Mouse (Mus musculus) cerebellum, adult 11-12 months (tissue): ENCODE measurements around the gene Bcas3.

Experiments
- DNase-seq: peaks from one replicate; pipeline ENCODE4 v3.0.0; 2022

Gene Bcas3

DNA sequence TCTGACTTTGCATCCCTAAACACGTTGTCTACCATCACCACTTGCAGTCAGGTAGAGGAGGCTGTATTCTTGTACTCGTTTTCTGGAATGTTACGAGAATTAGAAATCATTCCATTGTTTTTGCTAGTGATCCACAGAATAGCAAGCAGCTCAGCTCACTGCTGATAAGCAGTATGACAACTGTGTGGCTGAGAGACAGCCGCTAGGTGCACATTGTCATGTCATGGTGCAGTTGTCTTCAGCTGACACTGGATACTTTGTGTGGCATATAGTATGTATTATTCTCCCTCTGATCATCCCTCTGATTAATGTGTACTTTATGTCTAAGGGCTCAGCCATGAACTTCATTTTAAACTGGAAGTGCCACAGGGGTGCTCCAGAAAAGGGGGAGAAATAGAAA is 190.3 kb downstream of the Bcas3 start:
- DNase-seq, result no peak

DNA sequence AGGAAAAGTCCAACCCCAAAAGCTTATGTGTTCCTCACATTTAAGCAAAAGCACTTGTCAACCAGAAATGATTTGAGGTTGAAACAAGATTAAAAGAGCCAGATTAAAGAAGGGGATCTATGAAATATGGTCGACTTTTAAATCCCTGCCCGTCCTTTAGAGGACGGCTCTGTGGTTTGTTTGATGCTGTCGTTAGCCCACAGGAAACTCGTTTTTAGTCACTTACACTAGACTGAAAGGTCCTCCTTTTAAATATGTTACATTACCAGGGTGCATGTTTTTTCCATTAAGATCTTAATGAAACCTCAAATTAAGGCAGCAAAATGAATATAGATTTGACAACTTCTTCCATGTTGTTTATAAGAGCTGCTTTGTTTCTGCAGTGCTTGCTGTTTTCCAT is 192.6 kb downstream of the Bcas3 start:
- no peak for DNase-seq

DNA sequence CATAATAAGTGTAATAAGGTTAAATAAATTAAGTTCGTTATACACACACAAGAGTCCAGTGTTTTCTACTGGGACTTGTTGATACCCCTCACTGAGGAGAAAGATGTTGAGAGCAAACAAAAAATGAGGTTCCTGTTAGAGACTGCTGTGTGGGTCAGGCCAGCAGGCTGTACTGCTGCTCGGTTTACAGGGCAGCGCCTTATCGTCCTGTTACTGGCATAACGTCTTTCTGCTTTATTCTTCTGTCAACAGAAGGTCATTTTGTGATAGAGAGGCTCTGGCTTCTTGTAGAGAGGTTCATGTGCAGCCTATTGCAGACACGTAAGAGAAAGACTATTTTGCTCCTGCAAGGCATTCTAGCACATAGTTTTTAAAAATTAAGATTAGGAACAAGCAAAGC is 195.0 kb downstream of the Bcas3 start:
- no peak for DNase-seq

DNA sequence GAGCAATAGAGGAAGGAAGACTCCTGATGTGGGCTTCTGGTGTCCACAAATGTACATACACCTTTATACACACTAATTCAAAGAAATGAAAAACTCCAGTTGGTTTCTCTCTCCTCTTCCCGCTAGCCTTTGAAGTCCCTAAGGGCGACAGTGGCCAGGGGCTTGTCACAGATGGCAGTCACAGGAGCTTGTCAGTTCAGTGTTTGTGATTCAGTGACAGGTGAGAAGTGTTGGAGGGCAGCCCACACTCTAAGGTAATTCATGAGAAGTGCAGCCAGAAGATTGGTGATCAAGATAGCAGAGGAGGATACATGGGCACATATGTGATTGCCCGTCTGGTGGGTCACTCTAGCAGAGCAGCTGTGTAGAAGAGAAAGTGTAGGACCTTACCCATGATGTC is 196.7 kb downstream of the Bcas3 start:
- no peak for DNase-seq

DNA sequence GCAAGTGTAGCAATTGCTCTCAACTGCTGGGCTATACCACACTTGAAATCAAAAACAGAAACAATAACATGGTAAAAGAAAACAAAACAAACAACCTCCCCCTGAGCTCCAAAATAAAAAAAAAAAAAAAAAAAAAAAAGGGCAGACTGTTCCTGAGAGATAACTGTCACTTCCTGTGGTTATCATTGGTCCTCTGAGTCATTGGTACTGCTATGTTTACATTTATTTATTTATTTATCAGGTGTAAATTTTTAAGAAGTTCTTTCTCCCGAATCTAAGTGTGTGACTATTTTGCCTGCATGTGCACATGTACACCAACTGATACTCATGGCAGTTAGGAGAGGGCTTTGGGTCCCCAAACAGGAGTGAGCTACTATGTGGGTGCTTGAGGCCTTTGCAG is 202.1 kb downstream of the Bcas3 start:
- no peak for DNase-seq

DNA sequence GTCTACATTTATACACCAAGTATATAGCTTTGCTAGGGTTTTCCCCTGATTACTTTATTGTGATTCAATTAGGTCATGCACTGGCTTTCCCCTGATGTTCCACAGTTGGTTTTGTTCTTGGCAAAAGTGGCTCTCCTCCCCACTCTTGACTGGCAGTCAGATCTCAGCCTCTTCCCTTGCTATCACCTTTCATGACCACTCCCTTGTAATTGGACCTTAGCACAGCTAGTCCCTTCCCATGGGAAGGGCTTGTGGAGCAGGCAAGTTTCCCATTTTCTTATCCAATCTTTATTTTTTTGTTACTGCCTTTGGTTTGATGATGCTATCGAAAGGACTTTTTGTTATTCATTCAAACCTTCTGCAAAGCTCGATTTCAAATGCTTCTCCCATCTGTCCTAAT is 202.8 kb downstream of the Bcas3 start:
- no peak for DNase-seq

DNA sequence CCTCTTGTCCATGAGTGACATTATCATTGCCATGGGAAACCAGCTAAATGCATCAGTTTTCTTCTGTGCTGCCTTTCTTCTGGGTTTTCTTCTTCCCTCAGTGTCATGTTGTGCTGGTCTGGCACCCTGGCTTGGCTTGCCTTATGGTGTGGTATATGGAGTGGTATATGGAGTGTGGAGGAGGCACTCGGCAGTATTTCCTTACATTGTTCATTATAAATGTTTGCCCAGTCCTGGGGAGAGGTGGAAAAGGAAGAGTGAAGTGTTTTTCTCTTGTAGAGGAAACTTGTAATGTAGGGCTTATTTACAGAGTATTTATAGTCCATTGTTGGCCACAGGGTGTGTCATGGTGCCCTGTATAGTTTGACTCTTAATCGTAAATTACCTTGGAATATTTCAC is 212.1 kb downstream of the Bcas3 start:
- DNase-seq, result no peak

DNA sequence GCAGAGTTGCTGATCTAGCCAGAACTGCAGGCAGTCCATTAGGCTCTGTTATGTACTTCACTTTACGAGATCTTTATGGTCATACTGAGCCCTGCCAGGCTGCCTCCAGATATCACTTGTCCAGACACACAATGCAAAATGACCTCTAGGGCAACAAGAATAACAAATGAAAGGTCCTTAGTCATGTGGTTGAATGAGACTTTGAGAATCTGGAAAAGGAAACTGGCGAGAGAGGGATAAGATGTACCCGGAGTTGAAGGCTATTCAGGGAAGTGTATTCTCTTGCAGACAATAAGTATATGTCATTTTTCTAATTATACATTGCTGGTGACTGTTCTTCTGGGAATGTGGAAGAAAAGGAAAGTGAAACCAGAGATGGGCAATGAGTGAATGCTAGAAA is 218.1 kb downstream of the Bcas3 start:
- no peak for DNase-seq

DNA sequence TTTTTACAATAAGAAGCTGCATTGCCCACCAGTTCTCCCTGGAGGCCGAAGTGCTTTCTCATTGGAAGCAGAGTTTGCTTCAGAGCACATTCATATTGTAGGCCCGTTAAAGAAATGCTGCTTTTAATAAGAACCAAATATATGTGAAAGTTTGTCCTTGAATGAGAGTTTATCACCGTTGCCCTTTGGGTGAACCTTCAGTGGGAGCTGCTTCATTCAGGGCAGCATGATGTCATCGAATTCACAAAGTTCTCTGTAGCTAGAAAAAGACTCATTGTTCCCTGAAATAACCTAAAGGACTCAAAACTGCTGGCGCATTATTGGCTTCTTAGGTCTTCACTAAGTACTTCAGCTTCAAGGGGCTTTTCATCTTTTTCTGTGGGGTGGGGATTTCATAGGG is 219.0 kb downstream of the Bcas3 start:
- DNase-seq, result no peak

DNA sequence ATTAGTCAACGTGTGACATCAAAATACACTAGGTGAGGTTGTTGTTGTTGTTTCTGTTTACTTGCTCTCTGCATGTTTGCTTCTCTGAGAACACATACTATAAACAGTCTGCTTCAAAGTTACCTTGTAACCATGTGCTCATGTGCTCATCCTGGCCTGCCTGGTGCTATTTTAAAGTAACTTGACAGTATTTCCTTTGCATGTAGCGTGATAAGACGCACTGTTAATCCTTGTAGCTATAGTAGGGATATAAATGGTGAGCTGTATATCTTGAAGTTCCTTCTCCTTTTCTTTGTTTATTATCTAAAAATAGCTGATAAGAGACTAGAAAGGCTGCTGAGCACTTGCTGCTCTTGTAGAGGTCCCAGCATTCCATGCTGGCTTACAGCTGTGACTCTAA is 219.6 kb downstream of the Bcas3 start:
- no peak for DNase-seq

DNA sequence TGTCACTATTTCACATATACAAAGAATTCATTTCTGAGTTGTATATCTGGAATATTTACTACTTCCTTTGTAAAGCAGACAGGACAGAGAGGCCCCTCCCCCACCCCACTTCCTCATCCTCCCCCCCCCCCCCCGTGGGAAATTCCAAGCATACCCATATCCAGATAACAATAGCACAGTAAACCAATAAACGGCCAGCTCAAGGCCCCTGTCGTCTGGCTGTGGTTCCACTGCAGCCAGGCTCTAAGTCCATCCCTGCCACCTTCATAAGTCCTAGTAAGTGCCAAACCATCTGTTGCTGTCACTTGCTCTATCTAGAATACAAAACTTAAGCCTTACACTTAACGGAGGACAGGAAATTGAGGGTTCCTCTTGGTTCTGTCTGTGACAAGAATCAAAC is 221.5 kb downstream of the Bcas3 start:
- no peak for DNase-seq

DNA sequence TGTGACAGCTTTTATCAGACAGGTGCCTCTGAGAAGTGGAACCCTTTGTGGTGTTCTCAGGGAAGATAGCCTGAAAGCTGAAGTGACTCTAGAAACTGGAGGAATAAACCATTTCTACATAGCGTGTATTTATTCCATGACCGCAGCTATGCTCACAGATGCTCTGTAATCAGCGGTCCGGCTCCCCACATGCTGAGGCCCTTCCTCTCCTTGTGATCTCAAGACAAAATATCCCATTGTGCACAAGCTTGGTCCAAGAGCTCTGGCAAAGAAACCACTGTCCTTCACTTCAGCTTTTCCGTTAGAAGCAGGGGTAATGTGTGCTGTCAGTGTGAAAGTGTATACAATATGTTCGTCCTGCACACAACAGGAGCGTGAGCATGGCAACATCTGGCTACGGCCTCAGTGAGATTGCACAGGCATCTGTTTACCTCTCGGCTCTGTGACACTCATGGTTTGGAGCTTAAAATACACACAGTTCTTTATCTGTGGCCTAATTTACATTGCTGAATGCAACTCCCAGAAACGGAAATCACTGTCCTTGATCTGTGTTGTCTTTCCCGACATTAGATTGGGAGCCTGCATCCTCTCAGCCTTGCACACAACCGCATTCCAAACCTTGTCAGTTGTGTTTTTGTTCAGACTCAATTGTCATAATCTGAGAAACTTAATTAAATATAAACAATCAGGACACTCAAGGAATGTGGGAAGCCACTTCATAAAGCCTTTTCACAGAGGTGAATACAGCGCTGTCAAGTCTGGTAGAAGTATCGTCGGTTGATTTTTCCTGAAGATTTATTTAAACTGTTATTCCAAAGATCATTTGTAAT is 225.1 kb downstream of the Bcas3 start:
- DNase-seq, result no peak

DNA sequence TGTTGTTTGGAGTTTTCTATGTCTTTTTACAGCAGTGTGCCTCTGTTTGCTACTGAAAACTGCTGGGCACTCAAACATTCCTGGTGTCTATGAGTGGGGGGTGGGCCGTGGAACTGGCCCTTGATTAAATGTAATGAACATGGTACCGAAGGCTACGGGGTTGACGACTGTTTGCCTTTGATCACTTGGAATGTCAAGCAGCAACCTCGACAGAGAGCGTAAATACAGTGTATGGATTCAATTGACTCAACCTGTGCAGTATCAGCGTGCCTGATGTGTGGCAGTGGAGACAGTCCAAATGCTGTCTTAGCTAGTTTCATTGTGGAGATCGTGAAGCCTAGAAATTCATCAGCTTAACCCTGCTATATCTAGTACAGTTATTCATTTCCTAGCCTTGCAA is 231.1 kb downstream of the Bcas3 start:
- DNase-seq, result no peak

DNA sequence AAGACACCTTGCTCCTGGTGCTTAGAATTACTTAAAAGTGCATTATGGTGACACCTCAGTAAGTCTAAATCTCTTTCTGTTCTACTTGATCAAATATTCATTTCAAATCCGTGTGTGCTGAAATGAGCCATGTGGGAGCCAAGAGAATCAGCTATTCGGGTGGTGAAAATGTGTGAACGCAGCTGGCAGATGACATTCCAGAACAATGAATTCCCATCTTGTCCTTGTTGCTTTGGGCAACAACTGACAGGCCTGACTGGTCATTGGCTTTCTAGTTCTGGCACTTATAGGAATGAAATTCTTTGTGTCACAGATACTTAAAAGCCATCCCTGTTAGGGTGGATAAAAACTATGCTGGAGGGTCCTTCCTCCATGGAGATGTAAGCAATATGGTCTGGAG is 240.7 kb downstream of the Bcas3 start:
- no peak for DNase-seq

DNA sequence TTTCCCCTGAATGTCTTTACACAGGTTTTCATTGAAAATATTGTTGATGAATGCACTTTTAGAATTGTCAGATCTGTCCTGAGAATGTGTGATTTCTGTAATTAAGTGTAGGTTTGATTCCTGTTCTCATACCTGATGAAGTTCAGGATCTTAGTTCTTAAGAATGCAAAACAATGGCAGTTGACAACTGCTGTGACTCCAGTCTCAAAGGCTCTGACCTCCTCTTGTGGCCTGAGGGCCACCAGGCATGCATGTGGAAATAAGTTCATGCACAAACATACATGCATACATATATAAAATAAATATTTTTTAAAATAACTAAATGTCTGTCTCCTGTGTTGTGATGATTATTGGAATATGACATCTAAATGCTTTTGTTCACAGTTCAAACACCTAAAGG is 246.3 kb downstream of the Bcas3 start:
- no peak for DNase-seq

DNA sequence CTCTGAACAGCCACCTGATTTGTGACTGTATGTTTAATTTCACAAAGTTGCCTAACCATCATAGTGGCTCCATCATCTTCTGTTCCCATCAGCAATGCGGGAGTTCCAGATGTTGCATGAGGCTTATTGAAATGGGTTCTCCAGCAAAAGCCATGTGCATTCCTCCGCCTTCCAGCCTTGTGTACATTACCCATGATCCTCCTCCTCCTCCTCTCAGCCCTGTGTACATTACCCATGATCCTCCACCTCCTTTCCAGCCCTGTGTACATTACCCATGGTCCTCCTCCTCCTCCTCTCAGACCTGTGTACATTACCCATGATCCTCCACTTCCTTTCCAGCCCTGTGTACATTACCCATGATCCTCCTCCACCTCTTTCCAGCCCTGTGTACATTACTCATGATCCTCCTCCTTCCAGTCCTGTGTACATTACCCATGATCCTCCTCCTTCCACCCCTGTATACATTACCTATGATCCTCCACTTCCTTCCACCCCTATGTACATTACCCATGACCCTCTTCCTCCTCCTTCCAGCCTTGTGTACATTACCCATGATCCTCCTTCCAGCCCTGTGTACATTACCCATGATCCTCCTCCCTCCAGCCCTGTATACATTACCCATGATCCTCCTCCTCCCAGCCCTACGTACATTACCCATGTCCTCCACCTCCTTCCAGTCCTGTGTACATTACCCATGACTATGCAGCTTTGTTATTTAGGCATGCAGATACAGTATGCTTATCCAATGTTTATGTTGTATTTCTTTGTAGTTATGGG is 250.8 kb downstream of the Bcas3 start:
- DNase-seq, result no peak

DNA sequence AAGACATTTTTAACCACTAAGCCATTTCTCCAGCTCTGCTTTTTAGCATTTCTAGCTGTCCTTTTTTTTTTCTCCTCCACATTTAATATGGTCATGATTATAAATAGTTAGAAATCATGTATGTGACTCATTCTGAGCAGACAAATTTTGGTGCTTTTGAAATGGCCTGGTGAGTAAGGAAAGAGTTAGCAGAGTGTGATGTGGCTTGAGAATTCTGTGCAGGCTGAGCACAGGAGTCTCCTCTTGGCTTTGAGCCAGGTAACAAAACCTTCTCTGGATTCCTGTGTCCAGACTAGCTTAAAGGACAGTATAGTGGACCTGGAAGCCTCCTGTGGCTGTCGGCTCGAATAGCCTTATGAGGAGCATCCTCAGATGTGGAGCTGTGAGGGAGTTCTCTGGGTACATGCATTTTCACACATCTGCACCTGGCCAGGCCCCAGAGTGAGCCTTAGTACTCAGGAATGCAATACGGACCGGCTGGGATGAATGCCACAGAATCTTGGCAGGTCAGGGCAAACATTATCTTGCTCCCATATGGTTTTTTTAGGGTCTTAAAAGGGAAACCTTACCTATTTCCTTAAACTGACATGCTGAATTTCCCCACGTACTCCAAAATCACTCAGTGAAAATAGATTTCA is 256.5 kb downstream of the Bcas3 start:
- DNase-seq, result peak; percentile 22

DNA sequence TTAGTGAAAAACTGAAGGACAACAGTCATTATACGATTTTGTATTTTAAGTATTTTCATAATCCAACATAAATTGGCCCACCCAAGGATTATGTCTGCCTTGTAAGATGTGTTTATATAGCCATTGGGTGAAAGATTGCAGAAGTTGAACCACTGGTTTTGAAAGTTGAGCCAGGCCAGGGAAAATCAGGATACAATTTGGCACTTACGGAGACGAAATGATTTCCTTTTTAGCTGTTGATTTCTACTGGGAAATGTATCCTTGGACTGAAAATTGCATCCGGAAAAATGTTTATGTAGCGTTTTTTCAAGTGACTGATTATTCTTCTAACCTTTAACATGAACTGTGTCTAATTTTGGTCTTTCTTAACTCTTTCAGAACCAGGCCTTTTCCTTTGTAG is 260.1 kb downstream of the Bcas3 start:
- no peak for DNase-seq

DNA sequence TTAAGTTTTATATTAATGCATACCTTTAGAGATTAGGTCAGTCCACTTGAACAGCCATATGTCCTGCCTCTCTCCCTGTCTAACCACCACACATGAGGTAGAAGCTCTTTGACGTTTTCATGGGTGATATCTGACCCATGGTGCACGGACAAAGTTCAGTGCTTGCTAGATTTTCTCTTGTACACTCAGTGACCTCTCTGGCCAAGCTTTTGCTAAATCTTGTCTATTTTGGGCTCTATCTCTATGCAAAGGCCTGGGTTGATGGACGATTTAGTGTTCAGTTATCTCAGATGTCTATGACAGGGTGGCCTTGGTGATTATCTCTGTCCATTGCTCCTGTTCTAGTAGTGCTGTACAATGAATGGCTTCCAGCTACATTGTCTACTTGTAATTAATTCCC is 260.6 kb downstream of the Bcas3 start:
- no peak for DNase-seq

DNA sequence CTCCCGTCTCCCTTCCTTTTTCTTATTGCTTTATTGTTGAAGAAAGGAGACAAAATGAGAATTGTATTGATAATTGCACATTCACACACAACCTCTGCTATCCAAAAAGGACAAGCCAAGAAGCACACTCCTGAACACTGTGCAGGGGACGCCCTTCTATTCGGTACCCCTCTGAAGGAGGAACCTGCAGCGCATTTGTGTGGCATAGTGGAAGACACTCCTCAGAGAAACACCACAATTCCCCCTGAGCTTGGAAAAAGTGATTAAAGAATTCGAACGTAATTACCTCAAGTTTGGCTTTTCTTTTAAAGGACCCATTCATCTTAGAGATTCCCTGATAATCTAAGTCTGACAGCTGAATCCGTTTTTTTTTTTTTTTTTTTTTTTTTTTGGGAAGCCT is 261.5 kb downstream of the Bcas3 start:
- no peak for DNase-seq

DNA sequence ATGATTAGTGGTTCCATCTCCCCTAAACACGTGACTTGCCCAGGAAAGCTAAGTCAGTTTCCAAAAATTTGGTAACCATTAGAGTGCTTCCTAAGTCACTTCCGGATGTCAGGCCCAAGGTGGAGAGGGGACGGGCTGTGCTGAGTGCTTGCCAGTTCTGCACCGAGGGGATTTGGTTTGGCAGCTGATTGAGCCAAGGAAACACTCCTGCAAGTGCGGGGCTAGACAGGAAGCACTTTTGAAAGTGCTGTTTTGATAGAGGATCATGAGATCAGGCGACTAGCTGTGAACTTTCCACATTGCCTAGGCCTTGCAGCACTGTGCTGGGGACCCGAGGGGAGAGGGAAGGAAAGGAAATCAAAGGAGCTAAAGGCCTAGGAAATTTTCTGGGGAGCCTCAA is 262.5 kb downstream of the Bcas3 start:
- DNase-seq, result no peak

DNA sequence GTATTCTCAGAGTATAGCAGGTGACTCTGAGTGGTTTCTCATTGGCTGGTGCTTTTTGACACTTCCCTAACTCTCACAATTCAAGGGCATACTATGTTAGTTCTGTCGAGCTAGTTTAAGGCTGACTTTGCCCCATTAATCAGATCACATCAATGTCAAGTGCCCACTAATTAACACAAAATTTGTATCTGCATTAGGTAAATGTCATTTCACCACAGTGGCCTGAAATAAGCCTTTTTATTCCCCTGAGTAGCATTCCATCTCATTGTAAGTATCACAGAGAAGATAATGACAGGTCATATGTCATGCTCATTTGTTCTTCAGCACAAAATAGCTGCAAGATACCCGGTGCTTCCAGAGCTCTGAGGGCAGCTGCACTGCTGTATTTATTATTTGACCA is 268.5 kb downstream of the Bcas3 start:
- no peak for DNase-seq

DNA sequence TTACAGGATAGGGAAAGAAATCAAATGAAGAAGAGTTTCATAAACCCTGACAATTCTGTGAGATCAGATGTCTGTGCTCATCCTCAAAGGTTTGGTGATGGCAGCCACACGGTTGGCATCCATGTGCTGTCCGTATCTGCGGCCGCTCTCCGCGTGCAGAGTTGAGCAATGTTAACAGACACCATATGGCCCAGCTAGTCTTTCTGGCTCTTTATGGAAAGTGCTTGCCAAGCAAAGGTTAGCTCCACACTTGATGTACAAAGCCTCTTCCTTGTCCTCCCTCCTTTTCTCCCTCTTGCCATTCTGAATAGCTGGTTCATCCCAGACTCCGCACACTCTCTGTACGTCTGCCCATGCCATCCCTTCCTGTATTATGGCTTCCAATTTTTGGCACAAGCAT is 269.0 kb downstream of the Bcas3 start:
- DNase-seq, result peak; percentile 72

DNA sequence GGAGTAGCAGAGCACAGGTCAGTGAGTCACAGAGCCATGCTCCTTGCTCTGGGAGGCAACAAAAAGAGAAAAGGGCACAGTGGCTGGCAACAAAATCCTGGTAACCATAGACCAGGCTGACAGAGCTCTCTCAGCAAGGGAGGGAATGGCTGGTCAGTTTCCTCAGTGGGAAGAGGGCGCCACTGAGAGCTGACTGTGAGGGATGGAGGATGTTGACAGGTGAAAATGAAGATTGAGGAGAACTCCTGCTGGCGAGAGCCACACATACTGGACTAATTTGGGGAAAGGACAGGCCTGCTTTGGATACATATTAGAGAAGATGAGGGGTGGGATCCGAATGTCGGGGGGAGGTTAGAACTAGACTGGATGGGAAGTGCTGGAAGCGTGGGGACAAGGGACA is 272.2 kb downstream of the Bcas3 start:
- no peak for DNase-seq
